Mouse (Mus musculus) heart, embryonic 14.5 days (tissue): Measurements from ENCODE around the gene Syvn1. TPM values are rescaled to one million over a fixed set of nuclear protein-coding genes. Genes with fewer than 3 reads are reported as not detected.

ENCODE experiments used
- ATAC-seq: fragments of 200-750 bp; cut with Nextera tagmentation; 2 replicates; pipeline ENCODE4 v1.8.0; 2017; ENCODE audit warnings: low read depth, moderate TSS enrichment; ENCODE audit not compliant: insufficient number of reproducible peaks, insufficient read depth, low FRiP score
- H3K27ac ChIP-seq, 2 experiments: fragments of 200-500 bp in 1 of 2; fragments of 300-500 bp in 1 of 2; sonication (generic) in 1 of 2; replicated peaks in 1 of 2; 2 replicates each; pipeline ENCODE4 v1.5.1; 2012 to 2014; ENCODE audit warnings: low read depth in 2 of 2, low read length in 2 of 2, control low read depth in 1 of 2, mild to moderate bottlenecking in 1 of 2, mixed read lengths in 1 of 2; ENCODE audit not compliant: control insufficient read depth in 1 of 2, insufficient read depth in 1 of 2
- H3K27me3 ChIP-seq: fragments of 300-500 bp; sonication (generic); 2 replicates; pipeline ENCODE4 v1.6.1; 2014; ENCODE audit warnings: mild to moderate bottlenecking, low read length, control low read depth; ENCODE audit not compliant: control insufficient read depth, insufficient read depth
- H3K36me3 ChIP-seq: fragments of 300-500 bp; sonication (generic); 2 replicates; pipeline ENCODE4 v1.6.1; 2014; ENCODE audit warnings: mild to moderate bottlenecking, control low read depth, low read length, mixed read lengths; ENCODE audit not compliant: control insufficient read depth, insufficient read depth
- H3K4me1 ChIP-seq, 2 experiments: fragments of 200-500 bp in 1 of 2; fragments of 300-500 bp in 1 of 2; sonication (generic) in 1 of 2; 2 replicates each; pipeline ENCODE4 v1.6.1; 2012 to 2014; ENCODE audit warnings: low read length in 2 of 2, control low read depth in 1 of 2, mixed read lengths in 1 of 2; ENCODE audit not compliant: control insufficient read depth in 2 of 2, insufficient read depth in 2 of 2
- H3K4me2 ChIP-seq: fragments of 300-500 bp; sonication (generic); 2 replicates; pipeline ENCODE4 v1.6.1; 2014; ENCODE audit warnings: mild to moderate bottlenecking, low read length
- H3K4me3 ChIP-seq, 2 experiments: fragments of 200-500 bp in 1 of 2; fragments of 300-500 bp in 1 of 2; sonication (generic) in 1 of 2; 2 replicates each; pipeline ENCODE4 v1.5.1; 2012 to 2014; ENCODE audit warnings: low read length in 2 of 2, mild to moderate bottlenecking in 2 of 2, control low read depth in 1 of 2, low read depth in 1 of 2, moderate library complexity in 1 of 2; ENCODE audit not compliant: control insufficient read depth in 1 of 2, insufficient read depth in 1 of 2
- H3K9ac ChIP-seq: fragments of 300-500 bp; sonication (generic); 2 replicates; pipeline ENCODE4 v1.6.1; 2014; ENCODE audit warnings: mild to moderate bottlenecking, low read length
- H3K9me3 ChIP-seq: fragments of 300-500 bp; sonication (generic); 2 replicates; pipeline ENCODE4 v1.6.1; 2016; ENCODE audit warnings: low read length, control low read depth; ENCODE audit not compliant: control insufficient read depth
- WGBS: fragments of 180-500 bp; shearing (Covaris S2); extraction: QIAGEN DNeasy Blood & Tissue Kit; methylation state at CpG from one replicate; pipeline ENCODE4 v1.1.7; 2014; 5-methylcytosine and 5-hydroxymethylcytosine counted together
- microRNA-seq: library from miRNA; unstranded; fragments of <30 nt; microRNA quantifications from one replicate; pipeline ENCODE4, GENCODE M21; 2016
- polyA plus RNA-seq: library from polyadenylated mRNA; unstranded; fragments of >200 nt; fragmentation: Nextera tagmentation; extraction: Ambion mirVana; gene quantifications from 2 replicates; pipeline ENCODE4 v1.2.1, GENCODE M21; 2014

The Syvn1 gene
- polyA plus RNA-seq, 1 experiment from 2014 or later = 14.8 TPM

GRCm38 (mm10) chr19:6088841-6089240 lies 42.5 kb downstream of the Syvn1 start:
- no peak overlapping the region for H3K4me2 ChIP-seq
- WGBS = 95% methylated on average over 13 of the region's 13 CpGs
- H3K27me3 ChIP-seq = no peaks in the 10 kb centered on the region
- no peak overlapping the region for H3K27ac ChIP-seq
- no peak for ATAC-seq
- H3K4me1 ChIP-seq = peaks cover 4 to 13% of the 10 kb centered on the region in 2 experiments; a peak in 3 of 4 replicates
- H3K4me3 ChIP-seq = no peak overlapping the region
- peaks cover 65% of the 10 kb centered on the region for H3K36me3 ChIP-seq
- H3K9me3 ChIP-seq = no peaks in the 10 kb centered on the region
- no peak overlapping the region for H3K9ac ChIP-seq

GRCm38 (mm10) chr19:6094119-6094518 lies 47.7 kb downstream of the Syvn1 start, which contains the start of gene AC131692.1:
TSS of gene AC131692.1 (plus strand) at chr19:6094419.
- no peak within 1 kb of the TSS for H3K9ac ChIP-seq
- H3K27me3 ChIP-seq = no peaks in the 10 kb centered on the region
- H3K27ac ChIP-seq = no peak within 1 kb of the TSS
- no peak for ATAC-seq
- no peak within 1 kb of the TSS for H3K4me3 ChIP-seq
- peaks cover 65% of the 10 kb centered on the region for H3K36me3 ChIP-seq
- H3K4me2 ChIP-seq = no peak within 1 kb of the TSS
- no peaks in the 10 kb centered on the region for H3K9me3 ChIP-seq
- 85% methylated on average over 7 of the region's 7 CpGs for WGBS
- H3K4me1 ChIP-seq = no peaks in the 10 kb centered on the region

GRCm38 (mm10) chr19:6097847-6098246 lies 51.5 kb downstream of the Syvn1 start:
- no peaks in the 10 kb centered on the region for H3K27me3 ChIP-seq
- peaks cover 31% of the 10 kb centered on the region for H3K36me3 ChIP-seq
- WGBS = 84% methylated on average over 3 of the region's 3 CpGs
- H3K4me3 ChIP-seq = no peak overlapping the region
- H3K4me2 ChIP-seq = no peak overlapping the region
- no peak overlapping the region for H3K9ac ChIP-seq
- no peaks in the 10 kb centered on the region for H3K4me1 ChIP-seq
- H3K9me3 ChIP-seq = no peaks in the 10 kb centered on the region
- no peak overlapping the region for H3K27ac ChIP-seq
- no peak for ATAC-seq

- no peak for ATAC-seq
These were observed 54.8 kb downstream of the Syvn1 start for GRCm38 (mm10) chr19:6101186-6101585.

GRCm38 (mm10) chr19:6102169-6102853 lies 55.9 kb downstream of the Syvn1 start:
- Histone ChIP-seq H3K4me3 (no peak overlapping the region), H3K27ac (no peak overlapping the region), H3K9ac (no peak overlapping the region), H3K4me2 (no peak overlapping the region), H3K4me1 (no peaks in the 10 kb centered on the region), H3K36me3 (peaks cover 5% of the 10 kb centered on the region; the same call in 1 of the 2 replicates), H3K27me3 (no peaks in the 10 kb centered on the region), H3K9me3 (no peaks in the 10 kb centered on the region)
- no peak for ATAC-seq
- 71% methylated on average over 6 of the region's 6 CpGs for WGBS

More at GRCm38 (mm10) chr19:6101186-6101585, 54.8 kb downstream of the Syvn1 start:
- H3K36me3 ChIP-seq = peaks cover 5% of the 10 kb centered on the region; the same call in 1 of the 2 replicates
- no peak overlapping the region for H3K9ac ChIP-seq
- H3K9me3 ChIP-seq = no peaks in the 10 kb centered on the region
- H3K4me2 ChIP-seq = no peak overlapping the region
- no peak overlapping the region for H3K4me3 ChIP-seq
- 75% methylated on average over 6 of the region's 6 CpGs for WGBS
- no peak overlapping the region for H3K27ac ChIP-seq
- H3K4me1 ChIP-seq = no peaks in the 10 kb centered on the region
- H3K27me3 ChIP-seq = no peaks in the 10 kb centered on the region

Small RNA genes within 50 kb of the gene (microRNA-seq; reads per million reads assigned to microRNA genes)
- 1.1 reads per million for gene Mir6988

Other genes with a start within 250 kb of the Syvn1 start
- gene Frmd8, start 171.3 kb upstream of the Syvn1 start, polyA plus RNA-seq = 18.5 and 19.2 TPM in 2 replicates
- gene Slc25a45, start 168.8 kb upstream of the Syvn1 start, polyA plus RNA-seq = 1.7 and 2.8 TPM in 2 replicates
- gene Tigd3, start 152.4 kb upstream of the Syvn1 start, polyA plus RNA-seq = 1.1 and 1.8 TPM in 2 replicates
- 85.8 and 86.9 TPM in 2 replicates for gene Dpf2, start 133.6 kb upstream of the Syvn1 start, polyA plus RNA-seq
- 9.1 and 9.7 TPM in 2 replicates for gene Cdc42ep2, start 121.8 kb upstream of the Syvn1 start, polyA plus RNA-seq
- gene Pola2, start 82.4 kb upstream of the Syvn1 start, polyA plus RNA-seq = 42.7 and 45.1 TPM in 2 replicates
- gene Slc22a20, start 60.4 kb upstream of the Syvn1 start, polyA plus RNA-seq = not detected in 2 replicates
- gene Capn1, start 30.7 kb upstream of the Syvn1 start, polyA plus RNA-seq = 6.5 and 7.3 TPM in 2 replicates
- 64.5 and 69.4 TPM in 2 replicates for gene Mrpl49, start 11.2 kb downstream of the Syvn1 start, polyA plus RNA-seq
- gene Fau, start 11.3 kb downstream of the Syvn1 start, polyA plus RNA-seq = 562 and 618 TPM in 2 replicates
- gene Znhit2, start 14.6 kb downstream of the Syvn1 start, polyA plus RNA-seq = 25.5 and 25.6 TPM in 2 replicates
- gene Tm7sf2, start 21.8 kb downstream of the Syvn1 start, polyA plus RNA-seq = 6.7 and 7.6 TPM in 2 replicates
- gene Vps51, start 30.7 kb downstream of the Syvn1 start, polyA plus RNA-seq = 36.9 and 44.8 TPM in 2 replicates
- not detected in 2 replicates for gene Tmem262, start 33.5 kb downstream of the Syvn1 start, polyA plus RNA-seq
- 0.47 and 0.49 TPM in 2 replicates for gene Gm28374, start 35.7 kb downstream of the Syvn1 start, polyA plus RNA-seq
- 46.6 and 52.9 TPM in 2 replicates for gene Zfpl1, start 38.4 kb downstream of the Syvn1 start, polyA plus RNA-seq
- 24.0 and 24.5 TPM in 2 replicates for gene Cdca5, start 38.4 kb downstream of the Syvn1 start, polyA plus RNA-seq
- 0.38 TPM in 1 of 2 replicates, not detected in the other for gene AC131692.1, start 47.8 kb downstream of the Syvn1 start, polyA plus RNA-seq
- 0.12 and 0.20 TPM in 2 replicates for gene Naaladl1, start 59.2 kb downstream of the Syvn1 start, polyA plus RNA-seq
- gene Sac3d1, start 72.1 kb downstream of the Syvn1 start, polyA plus RNA-seq = 36.0 and 36.3 TPM in 2 replicates
- gene Snx15, start 81.7 kb downstream of the Syvn1 start, polyA plus RNA-seq = 21.5 and 23.9 TPM in 2 replicates
- gene Batf2, start 94.4 kb downstream of the Syvn1 start, polyA plus RNA-seq = 0.30 TPM in 1 of 2 replicates, not detected in the other
- 61.3 and 70.7 TPM in 2 replicates for gene Arl2, start 95.0 kb downstream of the Syvn1 start, polyA plus RNA-seq
- not detected in 2 replicates for gene Majin, start 137.8 kb downstream of the Syvn1 start, polyA plus RNA-seq
- 0.36 TPM in 1 of 2 replicates, not detected in the other for gene Gpha2, start 179.8 kb downstream of the Syvn1 start, polyA plus RNA-seq
- gene Ppp2r5b, start 189.3 kb downstream of the Syvn1 start, polyA plus RNA-seq = 20.7 and 26.0 TPM in 2 replicates
- 7.1 and 7.8 TPM in 2 replicates for gene Atg2a, start 195.1 kb downstream of the Syvn1 start, polyA plus RNA-seq
- gene Ehd1, start 230.1 kb downstream of the Syvn1 start, polyA plus RNA-seq = 51.7 and 60.0 TPM in 2 replicates